Mouse (Mus musculus) adrenal gland, postnatal 4 days (tissue): ENCODE measurements at regions not wholly inside any gene's neighbourhood (a gene's known extent, or its start where the extent isn't known, plus 50 kb on each side); places are given as distances from the start of the nearest gene placed in this dataset.
A peak's percentile ranks its signal among the peaks of the same experiment; 100 is the strongest.

ENCODE experiments used
- DNase-seq, 2 experiments: peaks; one replicate each; pipeline ENCODE4 v3.0.0; 2021 to 2022; ENCODE audit warnings: low spot score in 2 of 2, mixed read lengths in 2 of 2

- no peak for DNase-seq
Observed at GRCm38 (mm10) chr10:96723071-96723470, 106.3 kb downstream of the Btg1 start.

DNA sequence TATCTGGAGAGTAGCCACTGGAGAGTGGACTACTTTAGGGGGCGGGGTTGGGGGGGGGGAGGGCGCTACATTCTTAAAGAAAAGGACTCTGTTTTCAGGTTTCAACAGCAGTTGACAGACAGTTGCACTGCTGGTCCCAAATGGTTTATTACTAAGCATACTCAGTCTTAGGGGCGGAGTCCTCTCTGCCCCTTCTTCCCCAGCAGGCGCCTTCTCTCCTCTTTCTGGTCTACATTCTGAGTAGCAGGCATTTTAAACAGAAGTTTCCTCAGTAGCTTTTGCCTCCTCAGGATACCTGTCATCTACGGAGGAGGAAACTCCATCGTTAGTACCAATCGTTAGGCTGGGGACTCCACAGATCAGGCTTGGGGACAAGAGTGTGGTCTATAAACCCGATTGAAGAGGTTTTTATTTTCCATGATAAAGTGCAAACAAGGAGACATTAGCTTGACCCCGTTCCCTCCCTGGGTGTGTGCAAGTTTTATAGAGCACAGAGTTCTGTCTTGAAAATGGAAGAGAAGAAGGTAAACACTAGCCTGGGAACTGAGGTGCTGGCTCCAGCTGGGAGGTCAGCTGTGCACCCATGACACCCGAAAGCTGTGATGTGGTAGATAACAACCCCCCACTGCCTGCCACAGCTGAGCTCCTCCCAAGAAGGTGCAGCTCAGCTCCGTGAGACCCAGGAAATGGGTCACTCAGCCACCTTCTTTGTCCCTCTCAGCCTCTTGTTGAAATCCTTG lies 107.8 kb downstream of the Btg1 start:
- DNase-seq = no peak

DNA sequence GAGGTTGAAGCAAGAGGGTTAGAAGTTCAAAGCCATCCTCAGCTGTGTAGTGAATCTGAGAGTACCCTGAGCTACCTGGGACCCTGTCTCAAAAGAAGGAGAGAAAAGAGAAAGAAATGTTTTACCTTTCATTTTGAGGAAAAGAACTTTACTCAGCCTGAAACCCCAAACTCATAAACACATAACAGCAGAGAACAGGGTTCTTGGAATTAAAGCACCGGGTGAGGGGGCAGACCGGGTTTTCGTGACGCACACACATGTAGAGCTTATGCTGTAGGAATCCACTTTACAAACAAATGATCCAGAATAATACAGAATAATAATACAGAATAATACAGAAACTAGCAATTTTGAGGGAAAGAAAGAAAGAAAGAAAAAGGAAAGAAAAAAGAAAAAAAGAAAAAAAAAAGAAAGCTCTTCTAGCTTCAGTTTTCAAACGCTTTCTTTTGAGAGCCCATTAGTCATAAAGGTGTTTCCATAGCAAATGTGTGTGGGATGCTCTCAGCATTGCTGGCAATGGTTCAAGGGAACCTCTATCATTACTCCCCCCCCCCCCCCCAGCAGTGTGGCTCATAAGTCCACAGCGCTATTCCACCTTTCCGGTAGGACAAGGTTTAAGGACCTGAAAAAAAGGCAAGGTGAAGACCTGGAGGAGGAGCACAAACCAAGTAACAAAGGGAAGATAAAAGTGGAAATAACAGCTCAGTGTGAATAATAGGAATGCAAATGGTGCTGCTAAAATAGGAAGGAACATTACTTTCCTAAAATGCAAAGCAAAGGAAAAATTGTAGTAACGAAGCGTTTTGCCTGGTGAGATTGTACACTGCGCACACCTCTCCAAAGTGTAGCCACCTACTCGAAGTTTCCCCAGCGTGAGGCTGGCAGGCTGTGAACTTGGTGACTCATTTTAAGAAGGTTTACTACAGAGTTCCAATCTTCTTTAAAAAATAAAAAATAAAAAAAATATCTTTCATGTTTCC lies 110.3 kb downstream of the Btg1 start:
- no peak for DNase-seq

DNA sequence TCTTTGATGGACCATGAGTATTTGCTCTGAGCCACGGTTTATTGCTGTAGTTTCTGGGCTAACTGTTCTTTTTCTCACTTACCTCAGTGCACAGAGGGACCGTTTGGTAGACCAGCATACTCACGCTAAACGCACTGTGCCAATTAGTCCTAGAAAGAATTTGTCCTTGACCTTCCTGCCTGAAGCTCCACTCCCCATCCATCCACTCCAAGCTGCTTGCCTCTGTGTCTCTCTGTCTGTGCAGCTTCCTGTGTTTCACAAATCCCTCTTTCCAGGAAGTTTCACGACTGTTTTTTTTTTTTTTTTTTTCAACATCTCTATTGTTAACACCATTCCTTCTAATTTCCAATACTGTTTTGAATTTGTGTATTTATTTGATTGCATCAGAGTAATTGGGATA lies 116.8 kb downstream of the Btg1 start:
- no peak for DNase-seq

DNA sequence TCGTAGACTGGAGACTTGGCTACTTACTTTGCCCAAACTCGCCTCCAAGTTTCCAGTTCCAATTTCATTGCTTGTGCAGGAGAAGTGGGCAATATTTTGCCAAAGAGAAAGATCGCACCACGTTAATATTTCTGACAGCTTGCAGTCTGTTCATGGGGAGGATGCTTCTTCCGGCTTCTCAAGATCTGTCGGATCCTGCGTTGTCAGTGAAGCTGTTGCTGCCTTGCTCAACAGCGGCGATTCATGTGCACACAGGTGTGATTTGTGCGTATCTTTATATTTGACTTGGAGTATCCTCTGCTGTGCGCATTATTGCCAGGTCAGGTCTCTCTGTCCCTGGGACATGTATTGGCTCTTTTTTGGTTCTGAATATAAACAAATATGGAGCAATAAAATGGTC lies 118.3 kb downstream of the Btg1 start:
- DNase-seq = no peak

DNA sequence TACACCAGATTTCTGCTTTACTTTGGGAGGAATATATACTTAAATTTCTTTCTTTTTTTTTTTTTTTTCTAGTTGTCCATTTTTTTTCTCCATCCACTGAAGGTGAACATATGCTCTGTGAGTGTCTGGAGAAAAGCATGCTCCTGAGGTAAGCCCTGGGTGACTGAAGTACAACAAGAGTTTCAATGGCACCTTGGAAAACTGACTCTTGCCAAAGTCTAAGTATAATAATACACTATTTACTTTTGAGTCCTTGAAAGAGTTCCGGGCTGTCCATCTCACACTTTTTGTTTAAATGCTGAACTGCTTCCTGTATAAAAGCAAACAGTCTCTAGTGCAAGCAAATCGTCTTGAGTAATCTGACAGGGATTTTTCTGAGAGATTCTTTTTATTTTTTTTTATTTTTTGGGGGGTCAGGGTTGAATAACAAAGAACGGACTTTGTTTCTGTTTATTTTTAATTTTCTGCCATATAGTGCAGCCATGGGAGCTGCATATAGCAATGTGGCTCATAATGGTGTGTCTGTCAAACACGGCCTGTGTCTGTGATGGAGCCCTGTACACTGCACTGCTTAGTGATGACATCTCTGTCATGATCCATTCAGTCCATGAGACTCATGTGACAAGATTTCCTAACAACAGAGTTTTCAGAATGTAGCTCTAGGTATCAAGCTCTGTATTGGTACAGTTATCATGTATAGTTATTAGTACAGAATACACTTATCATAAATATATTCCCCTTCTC lies 119.3 kb downstream of the Btg1 start:
- DNase-seq = no peak

- no peak for DNase-seq
Observed at GRCm38 (mm10) chr10:96737972-96738371, 121.2 kb downstream of the Btg1 start.

DNA sequence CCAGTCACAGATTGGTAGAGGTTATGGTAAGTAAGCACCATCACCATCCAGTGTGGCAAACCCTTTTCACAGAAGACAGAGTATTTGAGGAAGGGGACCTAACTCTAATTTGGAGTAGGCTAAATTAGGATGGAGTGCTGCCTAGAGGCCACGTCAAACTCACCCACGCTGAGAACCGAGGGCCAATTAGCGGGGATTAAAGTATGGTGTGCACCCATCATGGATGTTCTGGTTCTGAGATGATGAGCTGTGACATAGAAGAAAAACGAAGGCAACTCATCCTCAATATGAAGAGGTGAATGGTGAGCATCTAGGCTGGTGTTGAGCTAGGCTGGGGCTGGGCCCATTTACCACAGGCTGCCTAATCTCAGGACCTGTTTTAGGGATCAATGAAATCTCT lies 121.8 kb downstream of the Btg1 start:
- no peak for DNase-seq

- DNase-seq = no peak
Observed at GRCm38 (mm10) chr10:96744167-96744777, 127.5 kb downstream of the Btg1 start.

GRCm38 (mm10) chr10:96747015-96747663 lies 130.3 kb downstream of the Btg1 start:
- DNase-seq = no peak

GRCm38 (mm10) chr10:96750861-96751260 lies 134.1 kb downstream of the Btg1 start:
- no peak for DNase-seq

DNA sequence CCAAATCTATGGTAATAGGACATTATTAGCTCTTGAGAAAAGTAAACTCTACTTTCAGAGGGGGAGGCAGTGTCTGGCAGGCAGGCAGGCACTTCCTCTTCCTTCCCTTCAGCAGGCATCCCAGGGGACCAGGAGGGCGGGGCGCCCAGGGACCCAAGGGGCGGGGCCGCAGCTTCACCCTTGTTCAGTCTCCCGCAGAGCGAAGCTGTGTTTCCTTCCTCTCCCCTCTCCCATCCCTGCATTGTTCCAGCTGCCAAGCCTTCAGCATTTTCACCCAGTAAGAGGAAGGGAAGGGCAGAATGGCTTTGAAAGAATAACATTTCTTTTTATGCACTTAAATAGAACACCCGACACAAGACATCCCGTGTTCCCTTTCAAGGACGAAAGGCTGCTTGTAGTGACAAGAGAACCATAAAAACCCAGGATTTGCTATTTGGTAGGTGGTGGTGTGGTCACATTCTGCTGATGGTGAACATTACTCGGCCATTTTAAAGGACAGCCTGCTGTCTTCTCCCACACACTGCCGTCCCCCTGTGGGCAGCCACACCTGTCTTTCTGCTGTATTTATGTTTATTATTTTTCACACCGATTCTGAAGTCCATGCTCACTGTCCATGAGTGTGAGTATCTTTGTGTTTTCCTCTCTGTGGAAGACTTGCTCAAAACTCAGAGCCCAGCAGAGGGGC lies 134.9 kb downstream of the Btg1 start:
- DNase-seq = peak; percentile 52 to 68

- no peak for DNase-seq
Observed at GRCm38 (mm10) chr10:96752531-96752930, 135.7 kb downstream of the Btg1 start.

- DNase-seq = no peak
Observed at GRCm38 (mm10) chr10:96753521-96753920, 136.7 kb downstream of the Btg1 start.

GRCm38 (mm10) chr10:96755674-96756073 lies 138.9 kb downstream of the Btg1 start:
- DNase-seq = no peak

GRCm38 (mm10) chr10:96756355-96757084 lies 139.7 kb downstream of the Btg1 start:
- no peak for DNase-seq

DNA sequence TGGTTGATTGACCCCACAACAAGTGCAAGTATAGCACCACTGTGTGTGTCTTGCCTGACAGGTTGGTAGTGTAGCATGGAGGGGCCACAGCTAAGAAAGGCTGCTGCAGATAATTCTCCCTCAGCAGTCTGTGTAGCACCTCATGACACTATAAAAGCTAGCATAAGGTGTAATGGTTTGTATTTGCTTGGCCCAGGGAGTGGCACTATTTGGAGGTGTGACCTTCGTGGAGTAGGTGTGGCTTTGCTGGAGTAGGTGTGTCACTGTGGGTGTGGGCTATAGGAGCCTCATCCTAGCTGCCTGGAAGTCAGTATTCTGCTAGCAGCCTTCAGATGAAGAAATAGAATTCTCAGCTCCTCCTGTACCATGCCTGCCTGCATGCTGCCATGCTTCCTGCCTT lies 140.5 kb downstream of the Btg1 start:
- no peak for DNase-seq

DNA sequence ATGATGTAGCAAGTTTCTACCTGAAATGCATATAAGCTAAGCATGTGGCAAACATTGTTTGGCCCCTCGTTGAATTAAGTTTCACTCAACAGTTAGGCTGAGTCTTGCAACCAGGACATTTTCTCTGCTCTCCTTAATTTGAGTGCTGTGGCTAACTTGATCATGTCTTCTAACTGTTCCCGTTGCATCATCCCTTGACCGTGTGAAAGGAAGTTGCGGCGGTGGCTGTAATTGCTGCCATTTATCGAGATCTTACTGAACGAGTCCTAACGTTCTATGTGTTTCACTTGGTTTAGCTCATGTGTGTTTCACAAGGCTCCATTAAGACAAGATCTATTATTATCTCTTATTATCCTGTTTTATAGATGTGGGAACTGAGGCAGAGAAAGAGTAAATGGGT lies 144.8 kb downstream of the Btg1 start:
- DNase-seq = no peak

DNA sequence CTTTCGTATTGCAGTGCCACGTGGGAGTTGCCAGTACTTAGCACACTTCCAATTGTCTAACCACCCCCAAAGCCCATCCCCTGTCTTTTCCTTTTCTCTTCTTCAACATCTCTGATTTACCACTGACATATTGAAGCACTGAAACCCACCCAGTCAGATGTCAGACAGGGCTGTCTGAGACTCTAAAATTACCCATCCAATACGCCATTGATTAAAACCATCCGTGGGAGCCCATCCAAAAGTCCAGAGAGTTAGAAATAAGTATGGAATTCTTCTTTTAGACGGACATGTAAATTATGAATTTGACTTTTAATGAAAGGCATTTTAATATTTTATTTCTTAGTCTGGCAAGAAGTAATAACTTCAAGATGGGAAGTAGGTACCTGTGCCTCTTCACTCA lies 148.8 kb downstream of the Btg1 start:
- DNase-seq = no peak
